Mouse (Mus musculus): ENCODE measurements around the gene Cpne2. TPM values are rescaled to one million over a fixed set of nuclear protein-coding genes. Genes with fewer than 3 reads are reported as not detected.

Gene Cpne2
- polyA plus RNA-seq, 2 experiments, result 2.6 to 2.7 TPM

- no peak for ATAC-seq (ENCODE audit: insufficient read depth)
Measured at GRCm38 (mm10) chr8:94571896-94572295, 39.1 kb downstream of the Cpne2 start.

GRCm38 (mm10) chr8:94574159-94574907, 41.5 kb downstream of the Cpne2 start:
- no peak for DNase-seq (ENCODE audit: low read depth in 3 of 3, low spot score in 3 of 3)
- H3K4me2 ChIP-seq (ENCODE audit: low read depth), result no peak overlapping the region
- H3K4me3 ChIP-seq (ENCODE audit: insufficient read depth in 1 of 2, low read depth in 2 of 2, low read length in 2 of 2), result no peak overlapping the region
- no peaks in the 10 kb centered on the region for H3K27me3 ChIP-seq (ENCODE audit: control insufficient read depth, insufficient read depth, low read length)
- no peak overlapping the region for H3K27ac ChIP-seq
- 82% methylated on average over 16 of the region's 16 CpGs for WGBS (ENCODE audit: insufficient replicate concordance)
- H3K9ac ChIP-seq (replicated peaks), result no peak overlapping the region
- no peaks in the 10 kb centered on the region for H3K9me3 ChIP-seq (ENCODE audit: control insufficient read depth, low read length)
- no peaks in the 10 kb centered on the region for H3K4me1 ChIP-seq (replicated peaks; ENCODE audit: control insufficient read depth in 2 of 2, insufficient read depth in 2 of 2, low read length in 1 of 2)
- TF ChIP-seq EP300 (IDR thresholded peaks at IDR 0.05; ENCODE audit: low read depth), result no peak
- no peak for TF ChIP-seq CTCF (IDR thresholded peaks at IDR 0.05; ENCODE audit: low read depth)
- ATAC-seq (ENCODE audit: insufficient read depth), result no peak
- H3K36me3 ChIP-seq (replicated peaks; ENCODE audit: control insufficient read depth, insufficient read depth, low read depth), result peaks cover 21% of the 10 kb centered on the region

More at GRCm38 (mm10) chr8:94571896-94572295, 39.1 kb downstream of the Cpne2 start:
- Histone ChIP-seq H3K27ac (no peak overlapping the region), H3K36me3 (replicated peaks; ENCODE audit: control insufficient read depth, insufficient read depth, low read depth) (peaks cover 13% of the 10 kb centered on the region), H3K9ac (replicated peaks) (no peak overlapping the region), H3K27me3 (ENCODE audit: control insufficient read depth, insufficient read depth, low read length) (no peaks in the 10 kb centered on the region), H3K4me1 (replicated peaks; ENCODE audit: control insufficient read depth in 2 of 2, insufficient read depth in 2 of 2, low read length in 1 of 2) (0 out of 4 replicates have a peak, but pooled peaks cover 0 to 1% of the 10 kb centered on the region in 2 experiments), H3K4me3 (ENCODE audit: insufficient read depth in 1 of 2, low read depth in 2 of 2, low read length in 2 of 2) (no peak overlapping the region), H3K9me3 (ENCODE audit: control insufficient read depth, low read length) (no peaks in the 10 kb centered on the region), H3K4me2 (ENCODE audit: low read depth) (no peak overlapping the region)
- 60% methylated on average over 2 of the region's 2 CpGs for WGBS (ENCODE audit: insufficient replicate concordance)
- DNase-seq (ENCODE audit: low read depth in 3 of 3, low spot score in 3 of 3), result no peak
- TF ChIP-seq EP300 (IDR thresholded peaks at IDR 0.05; ENCODE audit: low read depth) (no peak), CTCF (IDR thresholded peaks at IDR 0.05; ENCODE audit: low read depth) (no peak)

GRCm38 (mm10) chr8:94575148-94575547, 42.4 kb downstream of the Cpne2 start:
- Histone ChIP-seq H3K4me1 (replicated peaks; ENCODE audit: control insufficient read depth in 2 of 2, insufficient read depth in 2 of 2, low read length in 1 of 2) (no peaks in the 10 kb centered on the region), H3K27me3 (ENCODE audit: control insufficient read depth, insufficient read depth, low read length) (no peaks in the 10 kb centered on the region), H3K36me3 (replicated peaks; ENCODE audit: control insufficient read depth, insufficient read depth, low read depth) (peaks cover 21% of the 10 kb centered on the region), H3K4me2 (ENCODE audit: low read depth) (no peak overlapping the region), H3K27ac (no peak overlapping the region), H3K9ac (replicated peaks) (no peak overlapping the region), H3K4me3 (ENCODE audit: insufficient read depth in 1 of 2, low read depth in 2 of 2, low read length in 2 of 2) (no peak overlapping the region), H3K9me3 (ENCODE audit: control insufficient read depth, low read length) (no peaks in the 10 kb centered on the region)
- TF ChIP-seq CTCF (IDR thresholded peaks at IDR 0.05; ENCODE audit: low read depth), result no peak
- TF ChIP-seq EP300 (IDR thresholded peaks at IDR 0.05; ENCODE audit: low read depth), result no peak
- ATAC-seq (ENCODE audit: insufficient read depth) (no peak), DNase-seq (ENCODE audit: low read depth in 3 of 3, low spot score in 3 of 3) (no peak)
- 76% methylated on average over 4 of the region's 4 CpGs for WGBS (ENCODE audit: insufficient replicate concordance)

GRCm38 (mm10) chr8:94581820-94582483, 49.2 kb downstream of the Cpne2 start:
- DNase-seq (ENCODE audit: low read depth in 3 of 3, low spot score in 3 of 3) (no peak), ATAC-seq (ENCODE audit: insufficient read depth) (no peak)
- no peak overlapping the region for H3K4me2 ChIP-seq (ENCODE audit: low read depth)
- 65% methylated on average over 7 of the region's 7 CpGs for WGBS (ENCODE audit: insufficient replicate concordance)
- no peaks in the 10 kb centered on the region for H3K27me3 ChIP-seq (ENCODE audit: control insufficient read depth, insufficient read depth, low read length)
- no peaks in the 10 kb centered on the region for H3K9me3 ChIP-seq (ENCODE audit: control insufficient read depth, low read length)
- no peak overlapping the region for H3K9ac ChIP-seq (replicated peaks)
- no peak overlapping the region for H3K4me3 ChIP-seq (ENCODE audit: insufficient read depth in 1 of 2, low read depth in 2 of 2, low read length in 2 of 2)
- no peak overlapping the region for H3K27ac ChIP-seq
- H3K4me1 ChIP-seq (replicated peaks; ENCODE audit: control insufficient read depth in 2 of 2, insufficient read depth in 2 of 2, low read length in 1 of 2), result no peaks in the 10 kb centered on the region
- peaks cover 32% of the 10 kb centered on the region for H3K36me3 ChIP-seq (replicated peaks; ENCODE audit: control insufficient read depth, insufficient read depth, low read depth)
- TF ChIP-seq EP300 (IDR thresholded peaks at IDR 0.05; ENCODE audit: low read depth) (no peak), CTCF (IDR thresholded peaks at IDR 0.05; ENCODE audit: low read depth) (no peak)

- no peaks in the 10 kb centered on the region for H3K9me3 ChIP-seq (ENCODE audit: control insufficient read depth, low read length)
- H3K27me3 ChIP-seq (ENCODE audit: control insufficient read depth, insufficient read depth, low read length), result no peaks in the 10 kb centered on the region
- H3K9ac ChIP-seq (replicated peaks), result no peak overlapping the region
- H3K4me3 ChIP-seq (ENCODE audit: insufficient read depth in 1 of 2, low read depth in 2 of 2, low read length in 2 of 2), result no peak overlapping the region
- DNase-seq (ENCODE audit: low read depth in 3 of 3, low spot score in 3 of 3) (no peak), ATAC-seq (ENCODE audit: insufficient read depth) (no peak)
- WGBS (ENCODE audit: insufficient replicate concordance), result 77% methylated on average over 6 of the region's 6 CpGs
- H3K27ac ChIP-seq, result no peak overlapping the region
- no peaks in the 10 kb centered on the region for H3K4me1 ChIP-seq (replicated peaks; ENCODE audit: control insufficient read depth in 2 of 2, insufficient read depth in 2 of 2, low read length in 1 of 2)
- peaks cover 32% of the 10 kb centered on the region for H3K36me3 ChIP-seq (replicated peaks; ENCODE audit: control insufficient read depth, insufficient read depth, low read depth)
- TF ChIP-seq CTCF (IDR thresholded peaks at IDR 0.05; ENCODE audit: low read depth) (no peak), EP300 (IDR thresholded peaks at IDR 0.05; ENCODE audit: low read depth) (no peak)
- H3K4me2 ChIP-seq (ENCODE audit: low read depth), result no peak overlapping the region
Measured at GRCm38 (mm10) chr8:94582569-94582968, 49.8 kb downstream of the Cpne2 start.

Measured in liver, embryonic 14.5 days (tissue).